Mouse (Mus musculus): ENCODE measurements around the gene Zfp213.
"Not testable (repeated sequence)": the region's sequence is repeated elsewhere in the genome, so short reads cannot be mapped to it uniquely, and the experiment has no call there.

The Zfp213 gene

DNA sequence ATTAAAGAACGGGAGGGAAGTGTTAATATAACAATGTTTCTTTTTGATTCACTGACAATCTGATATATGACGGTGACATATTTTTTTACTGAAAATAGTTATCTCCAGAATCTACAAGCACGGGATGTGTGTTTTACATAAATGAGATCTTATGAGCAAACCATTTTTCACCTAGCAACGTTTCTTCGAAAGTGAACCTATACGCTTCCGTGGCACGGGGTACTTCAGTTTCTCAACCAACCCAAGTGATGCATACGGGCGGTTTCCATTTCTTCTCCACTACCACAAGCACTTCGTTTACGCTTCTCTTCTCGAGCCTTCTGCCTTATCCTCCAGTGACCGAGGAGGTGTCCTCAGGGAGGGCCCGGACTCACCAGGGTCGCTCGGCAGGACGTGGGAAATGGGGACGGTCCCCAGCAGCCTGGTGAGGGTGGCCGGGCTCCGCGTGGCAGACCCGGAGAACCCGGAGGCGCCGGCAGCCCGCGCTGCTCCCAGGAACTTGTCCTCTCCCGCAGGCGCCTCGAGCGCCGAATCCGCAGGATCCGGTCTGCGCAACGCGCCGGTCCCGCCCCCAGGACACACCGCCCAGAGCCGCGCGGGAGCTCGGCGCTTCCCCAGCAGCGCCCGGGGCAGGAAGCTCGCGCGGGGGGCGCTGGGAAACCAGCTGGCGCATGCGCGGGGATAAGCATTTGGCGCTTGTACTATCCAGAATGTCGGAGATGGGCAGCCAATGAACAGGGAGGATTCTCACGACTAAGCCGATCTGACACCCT, at the start of gene Zfp213:
Gene Zfp213 (minus strand): TSS at position 644 of the 773 bp plus-strand sequence.
- DNase-seq (ENCODE audit: low spot score), result peak; percentile 93

DNA sequence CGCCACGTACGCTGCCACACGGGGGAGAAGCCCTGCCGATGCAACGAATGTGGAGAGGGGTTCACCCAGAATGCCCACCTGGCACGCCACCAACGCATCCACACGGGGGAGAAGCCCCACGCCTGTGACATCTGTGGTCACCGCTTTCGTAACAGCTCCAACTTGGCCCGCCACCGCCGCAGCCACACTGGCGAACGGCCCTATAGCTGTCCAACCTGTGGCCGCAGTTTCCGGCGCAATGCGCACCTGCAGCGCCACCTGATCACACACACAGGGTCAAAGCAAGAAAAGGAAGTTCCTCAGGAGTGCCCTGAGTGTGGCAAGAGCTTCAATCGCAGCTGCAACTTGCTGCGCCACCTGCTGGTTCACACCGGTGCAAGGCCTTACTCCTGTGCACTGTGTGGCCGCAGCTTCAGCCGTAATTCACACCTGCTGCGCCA, 46.3 kb upstream of the Zfp213 start:
- no peak for DNase-seq (ENCODE audit: low spot score)

DNA sequence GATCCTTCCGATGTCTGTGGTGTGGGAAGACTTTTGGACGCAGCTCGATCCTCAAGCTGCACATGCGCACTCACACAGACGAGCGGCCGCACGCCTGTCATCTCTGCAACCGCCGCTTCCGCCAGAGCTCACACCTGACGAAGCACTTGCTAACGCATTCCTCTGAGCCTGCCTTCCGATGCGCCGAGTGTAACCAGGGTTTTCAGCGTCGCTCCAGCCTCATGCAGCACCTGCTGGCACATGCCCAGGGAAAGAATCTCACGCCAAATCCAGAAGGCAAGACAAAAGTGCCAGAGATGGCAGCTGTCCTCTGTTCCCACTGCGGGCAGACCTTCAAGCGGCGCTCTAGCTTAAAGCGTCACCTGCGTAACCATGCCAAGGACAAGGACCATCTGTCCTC, 45.6 kb upstream of the Zfp213 start:
- no peak for DNase-seq (ENCODE audit: low spot score)

DNA sequence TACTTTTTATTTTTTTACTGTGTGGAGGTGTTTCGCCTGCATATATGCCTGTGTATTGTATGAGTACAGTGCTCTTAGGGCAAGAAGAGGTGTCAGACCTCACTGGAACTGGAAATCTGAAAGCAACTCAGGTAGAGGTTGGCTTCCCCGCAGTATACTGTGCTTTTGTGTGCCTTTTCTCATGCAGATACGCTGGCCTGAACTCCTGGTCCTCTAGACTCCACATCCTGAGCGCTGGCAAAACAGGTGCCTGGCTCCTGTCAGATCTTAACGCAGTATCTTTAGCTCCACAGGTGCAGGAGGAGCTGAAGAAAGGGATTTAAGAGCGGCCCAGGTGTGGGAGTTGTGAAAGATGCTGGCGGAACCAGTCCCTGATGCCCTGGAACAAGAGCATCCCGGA, 41.2 kb upstream of the Zfp213 start:
- no peak for DNase-seq (ENCODE audit: low spot score)

DNA sequence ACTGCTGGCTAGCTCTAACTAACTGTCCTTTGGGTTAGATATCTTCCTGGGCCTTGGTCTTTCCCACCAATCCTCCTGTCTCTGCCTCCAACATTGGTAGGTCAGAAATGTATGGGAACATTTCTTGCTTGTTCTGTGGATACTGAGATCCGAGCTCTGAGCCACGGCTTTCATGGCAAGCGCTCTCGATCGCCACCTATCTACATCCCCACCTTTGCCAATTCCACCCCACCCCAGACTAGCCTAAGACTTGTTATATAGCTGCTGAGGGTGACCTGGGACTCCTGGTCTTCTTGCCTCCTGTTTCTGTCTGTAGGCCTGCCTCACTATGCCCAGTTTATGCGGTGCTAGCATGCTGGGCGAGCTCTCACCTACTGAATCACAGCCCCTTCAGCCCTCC, 40.4 kb upstream of the Zfp213 start:
- DNase-seq (ENCODE audit: low spot score), result no peak

DNA sequence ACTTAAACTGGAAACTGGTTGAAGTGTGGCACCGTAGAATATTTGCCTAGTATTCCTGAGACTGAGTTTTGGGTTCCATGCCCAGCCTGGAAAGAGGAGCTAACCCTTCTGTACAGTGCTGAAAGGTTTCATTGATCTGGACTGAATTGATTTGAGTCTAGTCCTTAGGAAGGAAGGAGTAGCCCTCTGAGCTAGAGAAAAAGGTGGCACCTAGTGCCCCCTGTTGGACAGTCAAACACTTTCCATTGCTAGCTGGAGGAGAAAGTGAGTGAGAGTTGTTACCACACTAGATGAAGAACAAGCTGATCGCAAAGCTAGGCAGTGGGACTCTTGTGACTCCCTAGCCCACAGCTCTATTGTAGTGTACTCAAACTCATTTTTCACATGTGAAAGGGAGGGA, 39.5 kb upstream of the Zfp213 start:
- no peak for DNase-seq (ENCODE audit: low spot score)

DNA sequence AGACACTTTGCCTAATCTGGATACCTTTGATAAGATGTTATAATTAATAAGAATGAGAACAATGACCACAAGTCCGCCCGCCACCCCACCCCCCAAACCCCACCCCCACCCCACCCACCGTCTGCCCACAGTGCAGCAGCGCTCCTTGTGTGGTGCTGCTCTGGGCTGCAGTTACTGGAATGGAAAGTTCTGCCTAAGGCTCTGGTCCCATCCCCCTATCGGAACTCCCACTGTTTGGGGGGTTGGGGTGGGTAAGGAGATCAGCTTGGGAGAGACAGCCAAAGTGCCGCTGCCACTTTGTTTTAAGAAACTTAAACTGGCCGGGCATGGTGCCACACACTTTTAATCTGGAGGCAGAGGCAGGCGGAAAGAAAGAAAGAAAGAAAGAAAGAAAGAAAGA, 39.0 kb upstream of the Zfp213 start:
- no peak for DNase-seq (ENCODE audit: low spot score)

DNA sequence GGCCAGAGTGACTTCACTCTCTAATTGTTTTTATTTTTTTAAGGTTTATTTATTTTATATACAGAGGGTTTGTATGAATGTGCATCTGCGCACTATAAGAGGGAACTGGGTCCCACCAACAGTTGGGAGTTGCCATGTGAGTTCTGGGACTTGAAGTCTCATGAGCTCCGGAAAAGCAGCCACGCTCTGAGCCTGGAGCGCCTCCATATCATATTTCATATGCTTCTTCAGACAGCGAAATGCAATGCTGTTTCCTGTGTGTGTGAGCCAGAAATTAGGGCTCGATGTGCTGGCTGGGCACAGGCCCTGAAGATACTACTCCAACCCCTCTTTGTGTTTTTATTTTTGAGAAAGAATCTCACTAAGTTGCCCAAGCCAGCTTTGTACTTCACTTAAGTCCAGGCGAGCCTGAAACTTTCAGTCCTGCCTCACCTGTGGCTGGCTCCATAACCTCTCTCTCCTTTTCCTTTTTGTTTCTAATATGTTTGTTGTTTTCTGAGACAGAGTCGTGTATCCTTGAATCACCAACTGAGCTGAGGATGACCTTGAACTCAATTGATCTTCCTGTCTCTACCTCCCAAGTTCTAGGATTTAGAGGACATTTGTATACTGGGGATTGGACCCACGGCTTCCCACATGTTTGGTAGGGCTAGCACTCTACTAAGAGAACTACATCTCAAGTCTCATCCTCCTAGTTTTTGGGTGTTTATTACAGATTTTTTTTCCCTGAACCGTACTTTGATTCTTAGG, 38.0 kb upstream of the Zfp213 start:
- no peak for DNase-seq (ENCODE audit: low spot score)

DNA sequence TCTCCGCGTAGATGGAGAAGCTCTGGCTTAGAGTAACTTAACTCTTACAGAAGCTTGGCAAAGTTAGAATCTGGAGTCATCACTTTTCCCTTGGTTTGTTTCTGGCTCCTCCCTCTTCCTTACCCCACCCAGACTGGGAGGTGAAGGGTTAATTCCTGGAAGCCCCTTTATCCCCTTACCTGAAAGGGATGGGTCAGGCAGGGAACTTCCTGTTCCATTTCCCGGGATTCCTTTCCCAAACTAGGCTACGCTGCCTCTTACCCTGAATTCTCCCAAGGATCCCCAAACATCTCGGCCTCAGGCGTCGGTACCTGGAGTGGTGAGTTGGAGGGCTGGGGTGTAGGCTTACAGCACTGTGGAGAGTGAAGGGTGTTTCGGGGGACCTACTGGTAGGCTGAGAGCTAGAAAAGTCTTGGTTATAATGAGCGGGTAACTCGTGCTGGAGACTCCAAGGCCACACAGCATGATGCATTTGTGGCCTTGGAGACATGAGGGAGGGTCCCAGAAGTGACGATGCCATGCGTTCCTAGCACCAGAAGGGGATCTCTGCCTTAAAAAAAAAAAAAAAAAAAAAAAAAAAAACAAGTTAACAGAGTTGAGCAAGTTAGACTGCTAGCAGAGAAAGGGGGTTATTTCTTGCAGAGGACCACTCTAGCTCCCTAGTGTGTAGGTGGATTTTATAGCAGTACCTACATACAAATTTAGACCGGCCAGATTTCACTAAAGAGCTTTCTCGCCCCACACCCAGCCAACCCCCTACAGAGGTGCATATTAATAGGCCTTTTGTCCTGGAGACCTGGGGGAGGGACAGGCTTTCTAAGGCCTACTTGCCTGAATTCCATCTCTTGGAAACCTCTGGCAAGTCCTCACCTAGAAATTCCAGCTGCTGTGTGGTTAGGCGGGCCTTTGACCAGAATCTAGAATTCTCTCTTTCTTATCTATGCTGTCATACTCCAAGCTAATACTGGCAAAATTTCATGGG, 36.9 kb upstream of the Zfp213 start, which contains the start of gene Zscan10:
Gene Zscan10 (plus strand): TSS at position 216 of the 982 bp plus-strand sequence.
- no peak for DNase-seq (ENCODE audit: low spot score)

DNA sequence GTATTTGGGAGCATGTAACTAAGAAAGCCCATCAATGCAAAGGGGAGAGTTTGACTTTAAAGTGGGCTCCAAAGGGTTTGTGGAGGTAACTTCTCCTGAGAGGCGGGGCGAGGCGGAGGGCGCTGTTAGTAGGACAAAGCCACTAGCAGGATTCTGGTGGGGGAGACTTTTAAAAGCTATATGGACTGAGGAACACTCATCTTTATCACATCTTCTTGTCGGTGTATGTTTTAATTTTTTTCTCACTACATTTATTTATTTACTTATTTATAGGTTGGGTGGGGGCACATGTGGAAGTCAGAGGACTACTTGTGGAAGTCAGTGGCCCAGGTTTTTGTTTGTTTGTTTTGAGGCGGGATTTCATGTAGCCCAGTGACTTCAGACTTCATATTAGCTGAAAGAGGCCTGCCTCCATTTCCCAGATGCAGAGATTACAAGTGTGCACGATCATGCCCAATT, 35.6 kb upstream of the Zfp213 start:
- DNase-seq (ENCODE audit: low spot score), result no peak

DNA sequence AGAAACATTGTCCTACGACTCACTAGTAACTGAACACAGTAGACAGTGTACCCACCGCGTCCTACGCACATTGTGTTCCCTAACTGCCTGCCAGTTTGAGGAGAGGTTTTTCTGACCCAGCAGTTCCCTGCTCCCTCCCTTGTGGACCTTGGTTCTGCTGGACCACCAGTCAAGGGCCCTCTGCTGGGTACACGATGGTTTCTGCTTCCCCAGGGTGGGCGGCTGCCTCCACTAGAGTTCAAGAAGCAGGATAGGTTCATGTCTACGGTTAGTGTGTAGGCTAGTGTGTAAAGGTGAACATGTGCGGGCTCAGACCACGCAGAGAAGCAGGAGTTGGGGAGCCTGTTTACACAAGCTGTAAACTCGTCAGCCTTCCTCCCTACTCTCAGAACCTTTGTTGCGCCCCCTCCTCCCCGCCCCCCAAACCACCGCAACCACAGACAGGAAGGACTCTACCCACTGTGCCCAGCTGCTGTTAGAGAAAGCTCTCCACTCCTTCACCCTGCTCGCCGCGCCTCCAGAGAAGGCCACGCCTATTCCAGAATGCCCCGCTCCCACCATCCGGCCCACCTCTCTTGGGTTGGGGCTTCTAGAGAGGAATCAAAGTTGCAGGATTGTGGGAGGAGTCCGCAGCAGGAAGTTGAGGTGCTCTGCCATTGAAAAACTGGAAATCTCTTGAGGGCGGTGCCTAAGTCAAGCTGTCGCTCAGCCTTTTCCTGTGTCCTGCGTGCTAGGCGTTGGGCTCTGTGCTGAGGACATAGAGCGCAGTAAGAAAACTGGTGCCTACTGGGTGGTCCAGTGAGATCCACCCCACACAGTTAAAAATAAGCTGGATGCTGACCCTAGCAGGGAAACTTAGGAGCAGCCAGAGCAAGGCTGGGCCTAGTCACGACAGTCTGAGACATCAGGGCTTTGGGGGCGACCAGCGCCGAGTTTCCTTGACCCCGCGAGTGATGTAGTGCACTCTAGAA, 34.8 kb upstream of the Zfp213 start, which contains the start of gene Zfp13:
Gene Zfp13 (minus strand): TSS at position 906 of the 971 bp plus-strand sequence.
- peak; percentile 92 for DNase-seq (ENCODE audit: low spot score)

DNA sequence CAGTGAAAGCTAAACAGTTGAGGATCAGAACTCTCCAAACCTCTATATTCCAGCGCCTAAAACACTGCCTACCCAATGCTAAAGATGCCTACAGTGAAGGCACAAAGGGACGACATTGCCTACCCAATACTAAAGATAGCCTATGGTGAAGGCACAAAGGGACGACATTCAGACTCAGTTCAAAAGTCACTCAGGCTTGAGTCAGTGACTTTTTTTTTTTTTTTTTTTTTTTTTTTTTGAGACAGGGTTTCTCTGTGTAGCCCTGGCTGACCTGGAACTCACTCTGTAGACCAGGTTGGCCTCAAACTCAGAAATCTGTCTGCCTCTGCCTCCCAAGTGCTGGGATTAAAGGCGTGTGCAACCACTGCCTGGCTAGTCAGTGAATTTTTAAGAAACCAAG, 31.1 kb upstream of the Zfp213 start:
- not testable (repeated sequence) for DNase-seq (ENCODE audit: low spot score)

DNA sequence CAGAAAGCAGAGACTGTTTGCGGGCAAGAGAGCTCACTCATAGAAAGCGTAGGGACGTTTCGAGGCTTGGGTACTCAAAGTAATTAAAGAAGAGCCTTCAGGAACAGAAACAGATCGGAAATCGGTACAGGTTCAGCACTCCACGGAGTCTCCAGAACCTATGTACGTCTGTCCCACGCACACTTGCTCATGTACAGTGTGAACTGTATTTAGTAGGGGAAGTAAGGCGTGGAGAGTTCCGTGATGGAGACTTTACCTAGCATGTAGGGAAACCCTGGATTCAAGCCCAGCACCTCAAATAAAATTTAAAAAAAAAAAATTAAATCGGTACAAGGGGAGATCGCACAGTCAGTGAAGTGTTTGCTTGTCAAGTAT, 28.9 kb upstream of the Zfp213 start:
- DNase-seq (ENCODE audit: low spot score), result no peak

DNA sequence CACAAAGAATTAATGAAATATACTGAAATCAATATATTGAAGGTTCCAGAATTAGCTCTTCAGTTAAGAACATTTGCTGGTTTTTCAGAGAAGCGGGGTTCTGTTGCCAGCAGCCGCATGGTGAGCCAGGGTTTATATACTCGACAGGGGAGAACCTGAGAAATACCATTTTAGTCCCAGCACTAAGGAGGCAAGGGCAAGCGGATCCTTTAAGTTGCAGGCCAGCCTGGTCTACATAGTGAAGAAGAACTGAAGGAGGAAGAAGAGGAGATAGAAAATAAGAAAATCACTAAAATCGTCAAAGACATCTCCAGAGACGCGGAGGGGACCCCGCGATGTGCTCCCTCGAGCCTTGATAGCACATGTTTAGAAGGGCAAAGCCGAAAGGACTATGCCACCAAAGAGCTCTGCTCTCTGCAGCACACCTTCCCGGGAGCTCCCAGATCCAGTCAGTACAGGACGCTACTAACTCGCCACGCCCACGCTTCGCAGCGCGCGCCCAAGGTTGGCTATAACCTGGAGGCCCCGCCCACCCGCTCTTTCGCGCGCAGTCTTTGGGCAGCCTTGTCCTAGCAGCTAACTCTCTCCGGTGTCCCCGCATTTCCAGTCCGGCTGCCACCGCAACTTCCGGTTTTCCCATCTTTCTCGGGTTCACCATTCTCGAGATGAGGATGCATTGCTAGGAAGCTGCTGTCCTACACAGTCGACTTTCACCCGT, 28.3 kb upstream of the Zfp213 start:
- peak; percentile 93 for DNase-seq (ENCODE audit: low spot score)

DNA sequence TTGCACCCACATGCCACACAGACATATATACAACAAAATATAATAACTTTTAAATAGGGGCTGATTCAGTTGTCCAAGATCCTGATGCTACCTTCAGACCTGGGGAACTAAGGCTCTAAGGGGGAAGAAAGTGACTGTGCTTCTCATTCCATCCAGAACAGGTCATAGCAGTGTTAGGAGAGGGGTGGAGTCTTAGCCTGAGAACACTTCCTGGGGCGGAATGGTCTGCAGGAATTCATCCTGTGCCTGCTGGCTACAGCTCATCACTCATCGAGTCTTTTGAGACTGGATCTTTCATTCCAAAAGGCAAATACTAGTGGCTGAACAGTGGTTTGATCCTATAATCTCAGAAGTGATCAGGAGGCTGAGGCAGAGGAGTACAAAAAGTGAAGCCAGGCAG, 23.2 kb upstream of the Zfp213 start:
- no peak for DNase-seq (ENCODE audit: low spot score)

DNA sequence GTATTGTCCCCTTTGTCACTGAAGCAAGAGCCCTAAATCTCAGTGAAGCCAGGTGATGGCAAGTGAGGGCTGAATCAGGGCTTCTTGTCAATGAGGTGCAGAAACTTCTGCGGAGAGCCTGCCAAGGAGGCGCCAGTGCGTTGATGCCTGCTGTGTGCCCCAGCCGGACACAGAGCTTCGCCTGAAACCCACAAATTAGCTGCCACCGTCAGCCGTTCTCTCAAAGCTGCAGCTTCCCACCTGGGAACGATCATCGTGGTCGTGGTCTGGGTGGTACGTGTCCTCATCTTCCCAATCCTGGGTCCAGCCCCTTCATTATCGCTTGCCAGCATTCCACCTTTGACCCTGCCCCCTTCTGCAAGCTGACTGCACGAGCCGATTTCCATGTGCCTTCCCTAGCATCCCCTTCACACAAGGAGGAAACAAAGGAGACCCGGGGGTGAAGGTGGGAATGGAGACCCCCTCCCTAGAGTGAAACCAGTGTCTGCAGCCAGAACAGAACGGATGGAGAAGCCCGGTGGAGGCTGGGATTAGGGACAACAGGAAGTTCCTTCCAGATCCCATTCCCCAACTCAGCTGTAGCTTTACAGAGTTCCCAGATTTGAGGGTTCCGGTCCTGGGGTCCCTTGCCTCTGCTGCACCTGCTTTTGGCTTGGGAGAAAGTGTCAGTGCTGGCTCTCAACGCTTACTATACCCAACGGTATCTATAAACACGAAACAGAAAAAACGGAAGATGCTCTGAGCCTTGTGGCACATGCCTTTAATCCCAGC, 21.9 kb upstream of the Zfp213 start:
- peak; percentile 20 for DNase-seq (ENCODE audit: low spot score)

DNA sequence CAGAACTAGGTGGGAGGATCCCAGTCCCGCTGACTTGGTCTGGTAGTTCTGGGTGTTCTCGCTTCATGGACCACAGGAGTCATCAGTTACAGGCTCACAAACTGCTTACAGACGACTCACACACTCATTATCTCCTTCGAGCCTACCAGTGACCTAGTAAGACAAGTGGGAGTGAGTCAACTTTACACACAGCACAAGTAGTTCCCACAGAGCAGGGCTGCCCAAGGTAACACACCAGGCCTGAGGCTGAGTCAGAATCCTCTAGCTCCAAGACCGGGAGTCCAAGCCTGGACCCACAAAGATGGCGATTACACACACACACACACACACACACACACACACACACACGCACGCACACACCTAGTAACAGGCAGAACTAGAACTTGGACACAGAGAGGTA, 20.7 kb upstream of the Zfp213 start:
- no peak for DNase-seq (ENCODE audit: low spot score)

DNA sequence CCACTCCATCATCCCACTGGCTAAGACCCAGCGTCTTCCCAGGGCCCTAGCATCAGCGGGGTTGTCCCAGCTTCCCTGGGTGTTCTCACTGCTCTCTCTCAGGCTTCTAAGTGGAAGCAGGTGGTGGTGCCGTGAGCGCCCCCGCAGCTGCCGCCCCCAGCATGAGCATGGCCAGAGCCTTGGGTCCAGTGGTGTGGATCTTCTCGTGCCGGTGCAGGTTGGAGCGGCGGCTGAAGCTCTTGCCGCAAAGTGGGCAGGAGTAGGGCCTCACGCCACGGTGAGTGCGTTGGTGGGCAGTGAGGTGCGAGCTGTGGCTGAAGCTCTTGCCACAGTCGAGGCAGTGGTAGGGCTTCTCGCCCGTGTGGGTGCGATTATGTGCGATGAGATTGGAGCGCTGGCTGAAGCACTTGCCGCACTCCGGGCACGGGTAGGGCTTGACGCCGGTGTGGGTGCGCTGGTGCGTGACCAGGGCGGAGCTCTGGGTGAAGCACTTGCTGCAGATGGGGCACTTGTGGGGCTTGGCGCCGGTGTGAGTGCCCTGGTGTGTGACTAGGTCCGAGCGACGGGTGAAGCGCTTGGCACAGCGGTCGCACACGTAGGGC, 12.0 kb upstream of the Zfp213 start:
- no peak for DNase-seq (ENCODE audit: low spot score)

DNA sequence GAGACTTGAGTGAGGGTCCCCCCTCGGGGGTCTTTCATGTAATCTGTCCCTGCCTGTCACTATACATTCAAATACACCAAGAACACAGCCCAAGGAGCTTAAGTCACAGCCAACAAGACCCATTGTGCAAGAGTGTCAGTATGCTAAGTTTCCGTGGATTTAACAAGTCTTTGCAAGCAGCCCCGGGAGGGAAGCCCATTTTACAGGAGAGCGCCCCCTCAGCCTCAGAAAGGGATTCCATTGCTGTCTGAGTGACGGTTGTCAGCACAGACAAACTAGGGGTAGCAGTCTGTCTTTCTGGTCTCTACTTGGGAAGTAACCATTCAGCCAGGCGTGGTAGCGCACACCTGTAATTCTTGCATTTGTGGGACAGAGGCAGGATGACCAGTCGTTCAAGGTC, 10.1 kb upstream of the Zfp213 start:
- DNase-seq (ENCODE audit: low spot score), result no peak

Data from ovary, adult 18-20 months (tissue).